Mouse (Mus musculus): ENCODE data around the gene Ppil3. TPM values are rescaled to one million over a fixed set of nuclear protein-coding genes. Genes with fewer than 3 reads are reported as not detected.

Ppil3 gene
- polyA plus RNA-seq, 1 experiment from 2014 or later: 60.3 TPM

- Histone ChIP-seq H3K27me3 (ENCODE audit: control insufficient read depth, insufficient read depth, low read length) (peaks cover 3% of the 10 kb centered on the region; the same call in 1 of the 2 replicates), H3K36me3 (ENCODE audit: control insufficient read depth, insufficient read depth, low read length) (peaks cover 51% of the 10 kb centered on the region), H3K4me2 (ENCODE audit: low read depth, low read length) (no peak overlapping the region), H3K9me3 (ENCODE audit: control insufficient read depth, low read length) (no peaks in the 10 kb centered on the region), H3K4me3 (ENCODE audit: low read depth, low read length) (no peak overlapping the region), H3K9ac (replicated peaks; ENCODE audit: low read depth, low read length) (no peak overlapping the region), H3K4me1 (ENCODE audit: control insufficient read depth, insufficient read depth, low read length) (peaks cover 16% of the 10 kb centered on the region), H3K27ac (ENCODE audit: low read depth, low read length) (no peak overlapping the region)
- WGBS: 88% methylated on average over 10 of the region's 10 CpGs
- ATAC-seq (ENCODE audit: low read depth): no peak
Observed at GRCm38 (mm10) chr1:58420032-58420431, 25.3 kb downstream of the Ppil3 start.

- Histone ChIP-seq H3K27me3 (ENCODE audit: control insufficient read depth, insufficient read depth, low read length) (no peaks in the 10 kb centered on the region), H3K4me2 (ENCODE audit: low read depth, low read length) (no peak overlapping the region)
Observed at GRCm38 (mm10) chr1:58416048-58416447, 29.2 kb downstream of the Ppil3 start.

DNA sequence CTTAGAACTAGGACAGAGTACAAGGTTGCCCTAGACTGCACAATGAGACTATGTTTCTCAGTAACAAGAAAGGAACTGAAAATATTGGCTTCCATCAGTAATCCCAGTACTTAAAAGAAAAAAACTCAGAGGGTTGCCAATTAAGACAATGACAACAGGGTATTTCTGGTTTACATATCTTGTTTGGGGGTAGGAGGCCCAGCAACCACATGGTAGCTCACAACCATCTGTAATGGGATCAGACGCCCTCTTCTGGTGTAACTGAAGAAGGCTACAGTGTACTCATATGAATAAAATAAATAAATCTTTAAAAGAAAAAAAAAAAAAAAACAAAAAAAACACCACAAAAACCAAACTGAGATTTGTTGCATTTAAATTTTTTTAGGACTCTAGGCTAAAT is 29.8 kb downstream of the Ppil3 start:
- Histone ChIP-seq H3K4me3 (ENCODE audit: low read depth, low read length) (no peak overlapping the region), H3K9ac (replicated peaks; ENCODE audit: low read depth, low read length) (no peak overlapping the region), H3K27ac (ENCODE audit: low read depth, low read length) (no peak overlapping the region), H3K4me1 (ENCODE audit: control insufficient read depth, insufficient read depth, low read length) (peaks cover 2% of the 10 kb centered on the region; the same call in 1 of the 2 replicates), H3K4me2 (ENCODE audit: low read depth, low read length) (no peak overlapping the region), H3K27me3 (ENCODE audit: control insufficient read depth, insufficient read depth, low read length) (no peaks in the 10 kb centered on the region), H3K9me3 (ENCODE audit: control insufficient read depth, low read length) (no peaks in the 10 kb centered on the region), H3K36me3 (ENCODE audit: control insufficient read depth, insufficient read depth, low read length) (peaks cover 83% of the 10 kb centered on the region)
- no peak for ATAC-seq (ENCODE audit: low read depth)
- 45% methylated on average over 1 of the region's 1 CpGs for WGBS

More at GRCm38 (mm10) chr1:58416048-58416447, 29.2 kb downstream of the Ppil3 start:
- no peak overlapping the region for H3K27ac ChIP-seq (ENCODE audit: low read depth, low read length)
- H3K9ac ChIP-seq (replicated peaks; ENCODE audit: low read depth, low read length): no peak overlapping the region
- H3K9me3 ChIP-seq (ENCODE audit: control insufficient read depth, low read length): no peaks in the 10 kb centered on the region
- H3K4me1 ChIP-seq (ENCODE audit: control insufficient read depth, insufficient read depth, low read length): peaks cover 2% of the 10 kb centered on the region; the same call in 1 of the 2 replicates
- WGBS: 90% methylated on average over 2 of the region's 2 CpGs
- H3K36me3 ChIP-seq (ENCODE audit: control insufficient read depth, insufficient read depth, low read length): peaks cover 80% of the 10 kb centered on the region
- ATAC-seq (ENCODE audit: low read depth): no peak
- no peak overlapping the region for H3K4me3 ChIP-seq (ENCODE audit: low read depth, low read length)

GRCm38 (mm10) chr1:58410776-58411175 is 34.5 kb downstream of the Ppil3 start:
- Histone ChIP-seq H3K27me3 (ENCODE audit: control insufficient read depth, insufficient read depth, low read length) (no peaks in the 10 kb centered on the region), H3K9me3 (ENCODE audit: control insufficient read depth, low read length) (no peaks in the 10 kb centered on the region), H3K4me1 (ENCODE audit: control insufficient read depth, insufficient read depth, low read length) (no peaks in the 10 kb centered on the region), H3K27ac (ENCODE audit: low read depth, low read length) (no peak overlapping the region), H3K9ac (replicated peaks; ENCODE audit: low read depth, low read length) (no peak overlapping the region), H3K4me2 (ENCODE audit: low read depth, low read length) (no peak overlapping the region), H3K4me3 (ENCODE audit: low read depth, low read length) (no peak overlapping the region), H3K36me3 (ENCODE audit: control insufficient read depth, insufficient read depth, low read length) (peaks cover 55% of the 10 kb centered on the region)
- ATAC-seq (ENCODE audit: low read depth): no peak
- 89% methylated on average over 7 of the region's 7 CpGs for WGBS

DNA sequence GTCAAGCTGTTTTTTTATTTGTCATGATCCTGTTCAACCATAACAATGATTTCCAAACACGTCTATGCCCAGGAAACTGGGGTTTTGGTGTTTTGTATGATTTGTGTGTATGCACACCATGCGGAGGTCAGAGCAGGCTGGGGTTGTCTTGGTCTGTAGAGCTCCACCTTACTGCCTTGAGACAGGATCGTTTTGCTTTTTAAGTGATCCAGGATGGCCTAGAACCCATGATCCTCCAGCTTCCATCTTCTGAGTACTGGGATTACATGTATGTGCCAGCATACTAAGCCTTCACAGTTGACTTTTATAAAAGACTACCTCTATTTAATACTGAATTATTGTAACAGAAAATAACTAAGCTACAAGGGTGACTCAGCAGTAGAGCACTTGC is 35.1 kb downstream of the Ppil3 start:
- H3K4me3 ChIP-seq (ENCODE audit: low read depth, low read length): no peak overlapping the region
- H3K27me3 ChIP-seq (ENCODE audit: control insufficient read depth, insufficient read depth, low read length): no peaks in the 10 kb centered on the region
- H3K4me1 ChIP-seq (ENCODE audit: control insufficient read depth, insufficient read depth, low read length): no peaks in the 10 kb centered on the region
- ATAC-seq (ENCODE audit: low read depth): no peak
- H3K9me3 ChIP-seq (ENCODE audit: control insufficient read depth, low read length): no peaks in the 10 kb centered on the region
- WGBS: 88% methylated on average over 3 of the region's 3 CpGs
- H3K27ac ChIP-seq (ENCODE audit: low read depth, low read length): no peak overlapping the region
- no peak overlapping the region for H3K4me2 ChIP-seq (ENCODE audit: low read depth, low read length)
- H3K36me3 ChIP-seq (ENCODE audit: control insufficient read depth, insufficient read depth, low read length): peaks cover 55% of the 10 kb centered on the region
- no peak overlapping the region for H3K9ac ChIP-seq (replicated peaks; ENCODE audit: low read depth, low read length)

GRCm38 (mm10) chr1:58409553-58410197 is 35.6 kb downstream of the Ppil3 start:
- no peak for ATAC-seq (ENCODE audit: low read depth)

GRCm38 (mm10) chr1:58408141-58408540 is 37.1 kb downstream of the Ppil3 start:
- H3K27ac ChIP-seq (ENCODE audit: low read depth, low read length): no peak overlapping the region
- no peak overlapping the region for H3K9ac ChIP-seq (replicated peaks; ENCODE audit: low read depth, low read length)
- H3K36me3 ChIP-seq (ENCODE audit: control insufficient read depth, insufficient read depth, low read length): peaks cover 47% of the 10 kb centered on the region
- H3K4me3 ChIP-seq (ENCODE audit: low read depth, low read length): no peak overlapping the region
- no peaks in the 10 kb centered on the region for H3K9me3 ChIP-seq (ENCODE audit: control insufficient read depth, low read length)
- H3K27me3 ChIP-seq (ENCODE audit: control insufficient read depth, insufficient read depth, low read length): no peaks in the 10 kb centered on the region
- H3K4me1 ChIP-seq (ENCODE audit: control insufficient read depth, insufficient read depth, low read length): no peaks in the 10 kb centered on the region
- H3K4me2 ChIP-seq (ENCODE audit: low read depth, low read length): no peak overlapping the region
- ATAC-seq (ENCODE audit: low read depth): no peak
- 86% methylated on average over 6 of the region's 6 CpGs for WGBS

More at GRCm38 (mm10) chr1:58409553-58410197, 35.6 kb downstream of the Ppil3 start:
- H3K4me1 ChIP-seq (ENCODE audit: control insufficient read depth, insufficient read depth, low read length): no peaks in the 10 kb centered on the region
- no peak overlapping the region for H3K4me3 ChIP-seq (ENCODE audit: low read depth, low read length)
- no peaks in the 10 kb centered on the region for H3K27me3 ChIP-seq (ENCODE audit: control insufficient read depth, insufficient read depth, low read length)
- WGBS: 86% methylated on average over 5 of the region's 5 CpGs
- no peak overlapping the region for H3K9ac ChIP-seq (replicated peaks; ENCODE audit: low read depth, low read length)
- H3K27ac ChIP-seq (ENCODE audit: low read depth, low read length): no peak overlapping the region
- no peaks in the 10 kb centered on the region for H3K9me3 ChIP-seq (ENCODE audit: control insufficient read depth, low read length)
- H3K36me3 ChIP-seq (ENCODE audit: control insufficient read depth, insufficient read depth, low read length): peaks cover 51% of the 10 kb centered on the region
- H3K4me2 ChIP-seq (ENCODE audit: low read depth, low read length): no peak overlapping the region

- no peak overlapping the region for H3K4me2 ChIP-seq (ENCODE audit: low read depth, low read length)
- no peaks in the 10 kb centered on the region for H3K4me1 ChIP-seq (ENCODE audit: control insufficient read depth, insufficient read depth, low read length)
- no peak overlapping the region for H3K27ac ChIP-seq (ENCODE audit: low read depth, low read length)
- no peak overlapping the region for H3K9ac ChIP-seq (replicated peaks; ENCODE audit: low read depth, low read length)
- no peaks in the 10 kb centered on the region for H3K27me3 ChIP-seq (ENCODE audit: control insufficient read depth, insufficient read depth, low read length)
- H3K36me3 ChIP-seq (ENCODE audit: control insufficient read depth, insufficient read depth, low read length): peaks cover 49% of the 10 kb centered on the region
- H3K4me3 ChIP-seq (ENCODE audit: low read depth, low read length): no peak overlapping the region
- H3K9me3 ChIP-seq (ENCODE audit: control insufficient read depth, low read length): no peaks in the 10 kb centered on the region
- ATAC-seq (ENCODE audit: low read depth): no peak
- 95% methylated on average over 7 of the region's 7 CpGs for WGBS
Observed at GRCm38 (mm10) chr1:58407321-58407720, 38.0 kb downstream of the Ppil3 start.

DNA sequence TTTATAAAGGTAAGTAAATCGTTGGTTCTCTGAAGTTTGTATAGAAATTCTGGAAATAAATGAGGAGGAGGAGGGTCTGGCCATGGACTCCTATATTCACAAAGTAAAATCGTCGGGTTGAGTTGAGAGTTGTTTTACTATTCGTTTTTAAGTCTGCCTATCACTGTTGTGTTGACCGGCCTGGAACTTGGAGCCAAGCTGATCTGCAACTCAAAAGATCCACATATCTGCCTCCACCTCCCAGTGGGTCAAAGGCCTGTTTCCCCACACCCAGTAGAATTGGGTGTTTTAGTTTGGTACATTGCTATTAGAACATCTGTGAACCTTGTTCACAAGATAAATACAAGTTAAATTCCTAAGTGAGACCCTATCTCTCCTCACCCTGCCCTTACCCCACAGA is 41.5 kb downstream of the Ppil3 start:
- WGBS: 95% methylated on average over 5 of the region's 5 CpGs
- H3K36me3 ChIP-seq (ENCODE audit: control insufficient read depth, insufficient read depth, low read length): peaks cover 58% of the 10 kb centered on the region

More for the DNA sequence above, 41.5 kb downstream of the Ppil3 start:
- H3K4me2 ChIP-seq (ENCODE audit: low read depth, low read length): no peak overlapping the region
- no peak for ATAC-seq (ENCODE audit: low read depth)
- H3K4me3 ChIP-seq (ENCODE audit: low read depth, low read length): no peak overlapping the region
- no peaks in the 10 kb centered on the region for H3K4me1 ChIP-seq (ENCODE audit: control insufficient read depth, insufficient read depth, low read length)
- no peaks in the 10 kb centered on the region for H3K9me3 ChIP-seq (ENCODE audit: control insufficient read depth, low read length)
- H3K27me3 ChIP-seq (ENCODE audit: control insufficient read depth, insufficient read depth, low read length): no peaks in the 10 kb centered on the region
- H3K27ac ChIP-seq (ENCODE audit: low read depth, low read length): no peak overlapping the region
- H3K9ac ChIP-seq (replicated peaks; ENCODE audit: low read depth, low read length): no peak overlapping the region

Data from neural tube, embryonic 14.5 days (tissue).